Mouse (Mus musculus) embryonic facial prominence, embryonic 10.5 days (tissue): Measurements from ENCODE around the gene Cdyl. TPM values are rescaled to one million over a fixed set of nuclear protein-coding genes. Genes with fewer than 3 reads are reported as not detected.

ENCODE experiments used
- DNase-seq: peaks from one replicate; pipeline ENCODE4 v3.0.0-alpha.2; 2017; ENCODE audit warnings: low spot score
- H3K27ac ChIP-seq: fragments of 300-500 bp; sonication (generic); replicated peaks from 2 replicates; pipeline ENCODE4 v1.5.1; 2016; ENCODE audit warnings: mild to moderate bottlenecking
- H3K27me3 ChIP-seq: fragments of 300-500 bp; sonication (generic); replicated peaks from 2 replicates; pipeline ENCODE4 v1.6.1; 2016; ENCODE audit warnings: low read depth, mild to moderate bottlenecking; ENCODE audit not compliant: poor library complexity, severe bottlenecking
- H3K36me3 ChIP-seq: fragments of 300-500 bp; sonication (generic); replicated peaks from 2 replicates; pipeline ENCODE4 v1.6.1; 2016; ENCODE audit warnings: mild to moderate bottlenecking, moderate library complexity
- H3K4me1 ChIP-seq: fragments of 300-500 bp; sonication (generic); 2 replicates; pipeline ENCODE4 v1.6.1; 2016
- H3K4me3 ChIP-seq: fragments of 300-500 bp; sonication (generic); 2 replicates; pipeline ENCODE4 v1.5.1; 2016; ENCODE audit warnings: mild to moderate bottlenecking, moderate library complexity
- H3K9me3 ChIP-seq: fragments of 300-500 bp; sonication (generic); 2 replicates; pipeline ENCODE4 v1.6.1; 2016; ENCODE audit warnings: mild to moderate bottlenecking
- WGBS: fragments of 180-500 bp; shearing (Covaris S2); methylation state at CpG from one replicate; pipeline ENCODE4 v1.1.7; 2016; 5-methylcytosine and 5-hydroxymethylcytosine counted together
- polyA plus RNA-seq: library from polyadenylated mRNA; unstranded; fragments of >200 nt; fragmentation: Nextera tagmentation; extraction: Ambion mirVana; gene quantifications from 2 replicates; pipeline ENCODE4 v1.2.1, GENCODE M21; 2016

The Cdyl gene
- polyA plus RNA-seq, 1 experiment from 2014 or later, result 11.8 TPM

DNA sequence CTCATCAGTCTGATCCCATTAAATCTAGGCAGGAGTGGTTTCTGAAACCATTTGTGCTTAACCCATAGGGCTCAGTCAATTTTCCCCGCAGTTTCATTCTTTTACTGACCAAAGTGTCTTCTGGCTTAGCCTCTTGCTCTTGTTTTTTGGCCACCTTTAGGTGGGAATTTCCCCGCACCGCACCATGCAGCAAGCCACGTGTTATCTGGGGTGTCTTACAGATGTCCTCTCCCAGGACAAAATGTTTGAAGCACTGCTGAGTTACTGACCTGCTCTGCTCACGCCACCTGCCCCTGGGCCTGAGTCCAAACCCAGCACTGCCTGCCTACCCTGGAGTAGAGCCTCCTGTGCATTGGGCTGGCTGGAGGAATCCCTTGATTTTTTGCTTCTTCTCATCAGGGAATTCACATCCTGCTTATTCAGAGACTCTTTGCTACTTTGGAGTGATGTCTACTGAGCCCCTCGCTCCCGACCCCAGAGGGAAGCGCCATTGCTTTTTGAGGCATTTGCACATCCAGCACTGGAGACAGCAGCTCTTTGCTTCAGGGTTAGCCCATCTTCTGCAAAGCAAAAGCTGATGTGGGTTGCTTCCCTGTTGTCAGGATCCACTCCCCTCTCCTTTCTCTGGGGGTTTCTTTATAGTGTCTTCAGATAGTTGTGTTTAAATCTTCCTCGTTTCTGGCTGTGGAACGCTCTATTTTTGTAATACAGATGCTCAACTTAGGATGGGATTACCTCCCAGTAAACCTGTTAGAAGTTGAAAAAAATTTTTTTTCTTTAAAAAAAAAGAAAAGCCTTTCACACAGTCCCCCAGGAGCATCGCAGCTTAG is 151.9 kb downstream of the Cdyl start:
- Histone ChIP-seq H3K9me3 (no peaks in the 10 kb centered on the region), H3K27ac (no peak overlapping the region), H3K36me3 (peaks cover 9% of the 10 kb centered on the region), H3K4me3 (no peak overlapping the region), H3K4me1 (peaks cover 18% of the 10 kb centered on the region), H3K27me3 (no peaks in the 10 kb centered on the region)
- no peak for DNase-seq
- WGBS, result 82% methylated on average over 11 of the region's 11 CpGs

GRCm38 (mm10) chr13:35812191-35812440 is 152.5 kb downstream of the Cdyl start:
- H3K4me3 ChIP-seq, result no peak overlapping the region
- no peaks in the 10 kb centered on the region for H3K27me3 ChIP-seq
- H3K4me1 ChIP-seq, result peaks cover 17% of the 10 kb centered on the region
- no peaks in the 10 kb centered on the region for H3K9me3 ChIP-seq
- 70% methylated on average over 6 of the region's 6 CpGs for WGBS
- DNase-seq, result no peak
- H3K36me3 ChIP-seq, result peaks cover 15% of the 10 kb centered on the region
- H3K27ac ChIP-seq, result no peak overlapping the region

GRCm38 (mm10) chr13:35813348-35814127 is 153.9 kb downstream of the Cdyl start:
- Histone ChIP-seq H3K36me3 (peaks cover 29% of the 10 kb centered on the region), H3K27me3 (no peaks in the 10 kb centered on the region), H3K9me3 (no peaks in the 10 kb centered on the region), H3K4me3 (no peak overlapping the region), H3K27ac (no peak overlapping the region), H3K4me1 (peaks cover 17% of the 10 kb centered on the region)
- WGBS, result 89% methylated on average over 7 of the region's 7 CpGs
- DNase-seq, result no peak

- WGBS, result 93% methylated on average over 8 of the region's 8 CpGs
- Histone ChIP-seq H3K27me3 (no peaks in the 10 kb centered on the region), H3K36me3 (peaks cover 46% of the 10 kb centered on the region), H3K9me3 (no peaks in the 10 kb centered on the region), H3K27ac (no peak overlapping the region), H3K4me3 (no peak overlapping the region), H3K4me1 (peaks cover 17% of the 10 kb centered on the region)
- DNase-seq, result no peak
These were observed 155.6 kb downstream of the Cdyl start for GRCm38 (mm10) chr13:35815205-35815726.

DNA sequence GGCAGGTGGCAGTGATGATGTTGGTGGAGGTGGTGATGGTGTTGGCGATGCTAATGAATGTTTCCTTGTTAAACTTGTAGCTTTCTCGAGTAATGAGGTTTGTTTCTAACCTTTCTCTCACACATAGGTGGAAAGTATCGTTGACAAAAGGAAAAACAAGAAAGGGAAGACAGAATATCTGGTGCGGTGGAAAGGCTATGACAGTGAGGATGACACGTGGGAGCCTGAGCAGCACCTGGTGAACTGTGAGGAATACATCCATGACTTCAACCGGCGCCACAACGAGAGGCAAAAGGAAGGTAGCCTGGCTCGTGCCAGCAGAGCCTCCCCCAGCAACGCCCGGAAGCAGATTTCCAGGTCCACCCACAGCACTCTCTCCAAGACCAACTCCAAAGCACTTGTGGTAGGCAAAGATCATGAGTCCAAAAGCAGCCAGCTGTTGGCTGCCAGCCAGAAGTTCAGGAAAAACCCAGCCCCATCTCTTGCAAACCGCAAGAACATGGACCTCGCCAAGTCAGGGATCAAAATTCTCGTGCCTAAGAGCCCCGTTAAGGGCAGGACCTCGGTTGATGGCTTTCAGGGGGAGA is 156.2 kb downstream of the Cdyl start:
- Histone ChIP-seq H3K4me3 (no peak overlapping the region), H3K36me3 (peaks cover 52% of the 10 kb centered on the region), H3K9me3 (no peaks in the 10 kb centered on the region), H3K27ac (no peak overlapping the region), H3K4me1 (peaks cover 17% of the 10 kb centered on the region), H3K27me3 (no peaks in the 10 kb centered on the region)
- no peak for DNase-seq
- 94% methylated on average over 16 of the region's 16 CpGs for WGBS

GRCm38 (mm10) chr13:35817626-35818025 is 158.0 kb downstream of the Cdyl start:
- Histone ChIP-seq H3K36me3 (peaks cover 53% of the 10 kb centered on the region), H3K4me1 (peaks cover 3% of the 10 kb centered on the region), H3K9me3 (no peaks in the 10 kb centered on the region), H3K4me3 (no peak overlapping the region), H3K27me3 (no peaks in the 10 kb centered on the region), H3K27ac (no peak overlapping the region)
- WGBS, result 77% methylated on average over 3 of the region's 3 CpGs
- DNase-seq, result no peak

- H3K27ac ChIP-seq, result no peak overlapping the region
- no peak overlapping the region for H3K4me3 ChIP-seq
- 94% methylated on average over 4 of the region's 4 CpGs for WGBS
- peaks cover 53% of the 10 kb centered on the region for H3K36me3 ChIP-seq
- H3K9me3 ChIP-seq, result no peaks in the 10 kb centered on the region
- 0 out of 2 replicates have a peak, but pooled peaks cover under 1% of the 10 kb centered on the region for H3K4me1 ChIP-seq
- H3K27me3 ChIP-seq, result no peaks in the 10 kb centered on the region
- no peak for DNase-seq
These were observed 158.4 kb downstream of the Cdyl start for GRCm38 (mm10) chr13:35818060-35818459.

- 87% methylated on average over 10 of the region's 10 CpGs for WGBS
- no peak for DNase-seq
- Histone ChIP-seq H3K9me3 (no peaks in the 10 kb centered on the region), H3K27ac (no peak overlapping the region), H3K4me3 (no peak overlapping the region), H3K4me1 (no peaks in the 10 kb centered on the region), H3K36me3 (peaks cover 75% of the 10 kb centered on the region), H3K27me3 (no peaks in the 10 kb centered on the region)
These were observed 162.3 kb downstream of the Cdyl start for GRCm38 (mm10) chr13:35821821-35822454.

- DNase-seq, result no peak
- Histone ChIP-seq H3K27ac (no peak overlapping the region), H3K36me3 (peaks cover 69% of the 10 kb centered on the region), H3K9me3 (no peaks in the 10 kb centered on the region), H3K4me3 (no peak overlapping the region), H3K4me1 (no peaks in the 10 kb centered on the region), H3K27me3 (no peaks in the 10 kb centered on the region)
- WGBS, result 76% methylated on average over 8 of the region's 8 CpGs
These were observed 163.2 kb downstream of the Cdyl start for GRCm38 (mm10) chr13:35822795-35823194.

GRCm38 (mm10) chr13:35825639-35826038 is 166.0 kb downstream of the Cdyl start:
- Histone ChIP-seq H3K9me3 (no peaks in the 10 kb centered on the region), H3K27me3 (no peaks in the 10 kb centered on the region), H3K4me1 (peaks cover 7% of the 10 kb centered on the region; the same call in 1 of the 2 replicates), H3K4me3 (no peak overlapping the region), H3K27ac (no peak overlapping the region), H3K36me3 (peaks cover 41% of the 10 kb centered on the region)
- WGBS, result 91% methylated on average over 2 of the region's 2 CpGs
- no peak for DNase-seq

DNA sequence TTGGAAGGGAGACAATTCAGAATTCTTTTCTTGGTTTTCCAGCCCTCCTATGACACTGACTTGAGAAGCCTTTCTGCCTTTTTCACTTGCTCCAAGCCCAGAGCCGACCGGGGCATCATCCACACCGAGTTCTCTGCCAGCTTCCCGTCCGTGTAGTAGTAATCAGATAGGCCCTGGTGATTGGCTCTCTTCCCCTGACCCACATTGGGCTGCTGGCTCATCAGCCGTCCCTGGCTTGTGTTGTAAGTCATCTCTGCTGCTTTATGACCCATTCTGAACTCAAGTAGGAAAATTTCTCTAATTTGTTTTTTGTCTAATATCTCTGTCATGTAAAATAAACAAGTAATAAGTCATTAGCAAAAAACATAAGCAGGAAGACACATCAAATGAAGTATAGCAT is 173.0 kb downstream of the Cdyl start:
- no peaks in the 10 kb centered on the region for H3K27me3 ChIP-seq
- no peak overlapping the region for H3K4me3 ChIP-seq
- 70% methylated on average over 6 of the region's 6 CpGs for WGBS
- peaks cover 5% of the 10 kb centered on the region for H3K36me3 ChIP-seq
- H3K9me3 ChIP-seq, result no peaks in the 10 kb centered on the region
- H3K4me1 ChIP-seq, result peaks cover 17% of the 10 kb centered on the region
- H3K27ac ChIP-seq, result no peak overlapping the region
- no peak for DNase-seq

DNA sequence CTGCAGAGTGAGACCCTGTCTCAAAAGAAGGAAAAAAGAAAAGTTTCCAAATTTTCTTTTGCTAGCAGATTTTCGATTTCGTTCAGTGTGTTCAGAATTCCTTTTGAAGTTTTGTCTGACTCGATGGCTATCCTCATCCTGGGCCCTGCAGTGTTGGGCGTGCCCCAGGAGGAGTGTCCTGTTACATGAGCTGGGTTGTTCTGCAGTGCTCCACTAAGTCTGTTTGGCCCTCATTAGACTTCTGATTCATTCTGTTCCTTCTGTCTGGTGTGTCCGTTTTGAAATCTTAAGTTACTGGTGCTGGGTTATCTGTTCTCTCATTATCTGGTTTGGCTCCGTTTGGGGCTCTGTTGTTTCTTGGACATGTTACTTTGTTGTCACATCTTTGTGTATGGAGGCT is 174.3 kb downstream of the Cdyl start:
- Histone ChIP-seq H3K4me3 (no peak overlapping the region), H3K27me3 (no peaks in the 10 kb centered on the region), H3K27ac (no peak overlapping the region), H3K9me3 (no peaks in the 10 kb centered on the region), H3K4me1 (peaks cover 17% of the 10 kb centered on the region), H3K36me3 (peaks cover 5% of the 10 kb centered on the region)
- DNase-seq, result no peak
- WGBS, result 45% methylated on average over 6 of the region's 6 CpGs
